Mouse (Mus musculus) CH12.LX (cell line): ENCODE measurements around the gene Hist1h2ab. TPM values are rescaled to one million over a fixed set of nuclear protein-coding genes. Genes with fewer than 3 reads are reported as not detected.

Experiments
- DNase-seq: peaks from one replicate; pipeline ENCODE4 v3.0.0-alpha.2; 2013; ENCODE audit errors: extremely low read depth
- H3K27ac ChIP-seq: 2 replicates; pipeline ENCODE4 v1.5.1; 2012; ENCODE audit warnings: low read depth, mild to moderate bottlenecking, control low read depth, moderate library complexity; ENCODE audit not compliant: insufficient read depth
- H3K27me3 ChIP-seq: replicated peaks from 2 replicates; pipeline ENCODE3; 2012; ENCODE audit warnings: inconsistent platforms
- H3K36me3 ChIP-seq, 2 experiments: replicated peaks in 1 of 2; 2 replicates each; pipeline versions ENCODE3 to v1.6.1; 2012; ENCODE audit warnings: inconsistent platforms in 1 of 2, low read length in 1 of 2, mild to moderate bottlenecking in 1 of 2, mixed read lengths in 1 of 2, moderate library complexity in 1 of 2; ENCODE audit not compliant: control insufficient read depth in 1 of 2, insufficient read depth in 1 of 2
- H3K4me1 ChIP-seq, 2 experiments: 2 replicates each; pipeline ENCODE4 v1.6.1; 2012; ENCODE audit warnings: inconsistent platforms in 1 of 2, moderate library complexity in 1 of 2; ENCODE audit not compliant: insufficient read depth in 2 of 2, control insufficient read depth in 1 of 2
- H3K4me2 ChIP-seq: 2 replicates; pipeline ENCODE4 v1.6.1; 2012; ENCODE audit warnings: low read depth, mild to moderate bottlenecking, control low read depth; ENCODE audit not compliant: poor library complexity, insufficient read depth, severe bottlenecking
- H3K4me3 ChIP-seq, 3 experiments: fragments of 150-350 bp in 1 of 3; sonication (generic) in 1 of 3; replicated peaks in 1 of 3; 2 replicates each; pipeline versions ENCODE3 to v1.5.1; 2011 to 2012; ENCODE audit warnings: low read depth in 2 of 3, low read length in 2 of 3, mild to moderate bottlenecking in 2 of 3, moderate library complexity in 2 of 3, control low read depth in 1 of 3, improper control_type of control experiment in 1 of 3, inconsistent platforms in 1 of 3, mixed read lengths in 1 of 3; ENCODE audit not compliant: poor library complexity in 1 of 3
- H3K79me2 ChIP-seq: replicated peaks from 2 replicates; pipeline ENCODE4 v1.6.1; 2012; ENCODE audit warnings: mild to moderate bottlenecking, moderate library complexity; ENCODE audit not compliant: control insufficient read depth, poor library complexity, insufficient read depth, severe bottlenecking; ENCODE audit errors: extremely low read depth
- H3K9ac ChIP-seq: 2 replicates; pipeline ENCODE4 v1.6.1; 2012; ENCODE audit warnings: low read depth, mild to moderate bottlenecking, control low read depth, moderate library complexity; ENCODE audit not compliant: insufficient read depth
- H3K9me3 ChIP-seq: replicated peaks from 2 replicates; pipeline ENCODE3; 2012; ENCODE audit warnings: low read length, inconsistent platforms, mixed read lengths
- BHLHE40 ChIP-seq: IDR thresholded peaks from 2 replicates; pipeline ENCODE4 v1.6.1; 2011; ENCODE audit warnings: mild to moderate bottlenecking, low read depth, low read length, improper control_type of control experiment
- CHD1 ChIP-seq: IDR thresholded peaks from 2 replicates; pipeline ENCODE4 v1.6.1; 2012; ENCODE audit warnings: low read depth, low read length, improper control_type of control experiment, inconsistent platforms
- ELF1 ChIP-seq: IDR thresholded peaks from 2 replicates; pipeline ENCODE4 v1.6.1; 2014; ENCODE audit warnings: low read depth, mild to moderate bottlenecking, inconsistent platforms, low read length, improper control_type of control experiment
- HCFC1 ChIP-seq: IDR thresholded peaks from 2 replicates; pipeline ENCODE4 v1.6.1; 2012; ENCODE audit warnings: low read depth, mild to moderate bottlenecking, inconsistent platforms, low read length, improper control_type of control experiment
- MAZ ChIP-seq: IDR thresholded peaks from 2 replicates; pipeline ENCODE4 v1.6.1; 2012; ENCODE audit warnings: low read depth, mild to moderate bottlenecking, inconsistent platforms, low read length, improper control_type of control experiment, moderate library complexity
- MEF2A ChIP-seq: IDR thresholded peaks from 2 replicates; pipeline ENCODE4 v1.6.1; 2014; ENCODE audit warnings: low read depth, mild to moderate bottlenecking, inconsistent platforms, low read length, improper control_type of control experiment, borderline replicate concordance
- MYC ChIP-seq: IDR thresholded peaks from 2 replicates; pipeline ENCODE4 v1.6.1; 2011; ENCODE audit warnings: low read depth, mild to moderate bottlenecking, improper control_type of control experiment, low read length
- NELFE ChIP-seq: IDR thresholded peaks from 2 replicates; pipeline ENCODE4 v1.6.1; 2011; ENCODE audit warnings: low read depth, low read length, improper control_type of control experiment
- PAX5 ChIP-seq: IDR thresholded peaks from 2 replicates; pipeline ENCODE4 v1.6.1; 2012; ENCODE audit warnings: low read length, inconsistent platforms, mixed read lengths
- TCF12 ChIP-seq: IDR thresholded peaks from 2 replicates; pipeline ENCODE4 v1.6.1; 2014; ENCODE audit warnings: low read depth, mild to moderate bottlenecking, inconsistent platforms, low read length, improper control_type of control experiment
- USF1 ChIP-seq: IDR thresholded peaks from 2 replicates; pipeline ENCODE4 v1.6.1; 2014; ENCODE audit warnings: low read depth, mild to moderate bottlenecking, inconsistent platforms, low read length, improper control_type of control experiment
- dilution Hi-C: fragments of 300-500 bp; cut with MboI; formaldehyde crosslinking; loops from 2 replicates; pipeline ENCODE4 v1.14.3; 2020; ENCODE audit warnings: low sequenced_read_pairs; ENCODE audit not compliant: extremely low pct_unique_long_range_greater_than_20kb, extremely low pct_ligation_motif_present
- in situ Hi-C: fragments of 300-500 bp; cut with MboI; formaldehyde crosslinking; loops from 3 replicates; pipeline ENCODE4 v1.14.3; 2019; ENCODE audit warnings: low sequenced_read_pairs, low pct_ligation_motif_present, low pct_unique_long_range_greater_than_20kb, mixed read lengths
- polyA plus RNA-seq: library from polyadenylated mRNA; unstranded; fragments of >175 nt; gene quantifications from 2 replicates; pipeline ENCODE4 v1.2.1, GENCODE M21; 2012; ENCODE audit warnings: low read depth; ENCODE audit not compliant: insufficient read length
- total RNA-seq, 2 experiments: library from RNA; depleted of rRNA; stranded (reverse); fragments of 300-350 nt in 1 of 2; fragments of >200 nt in 1 of 2; gene quantifications; 2 replicates each; pipeline ENCODE4 v1.2.3; 2012 to 2014

The Hist1h2ab gene
- total and polyA plus RNA-seq, 3 experiments, result 2.9 to 2,243 (median 32.6) TPM

DNA sequence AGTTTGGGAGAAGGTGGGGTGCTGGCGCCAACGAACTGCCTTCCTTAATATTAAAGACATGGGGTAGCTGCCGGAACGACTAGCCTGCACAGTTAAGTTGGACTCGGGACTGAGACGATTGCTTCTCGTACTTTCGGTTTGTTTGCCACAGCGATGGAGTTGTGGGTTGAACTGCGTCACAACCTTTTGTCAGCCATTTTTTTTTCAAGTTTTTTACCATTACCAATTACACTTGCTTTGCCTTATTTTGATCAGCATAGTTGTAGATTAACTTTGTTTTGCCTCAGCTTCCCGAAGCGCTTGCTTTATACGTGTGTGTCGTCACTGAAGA is 11.0 kb upstream of the Hist1h2ab start (continued):
- no peak for TF ChIP-seq PAX5

- peak overlapping the region; percentile 100 for H3K9ac ChIP-seq
- peak overlapping the region; percentile 84 for H3K4me2 ChIP-seq
- in situ Hi-C loops, result no loop called here
- H3K9me3 ChIP-seq, result no peaks in the 10 kb centered on the region
- TF ChIP-seq NELFE, result peak; percentile 11; the same call in 1 of the 2 replicates
- no peak for TF ChIP-seq BHLHE40
- TF ChIP-seq, all 38 proteins: peak for 1
- Histone ChIP-seq H3K4me1 (peaks cover 3 to 29% of the 10 kb centered on the region in 2 experiments; a peak in 3 of 4 replicates), H3K79me2 (no peaks in the 10 kb centered on the region), H3K27me3 (no peaks in the 10 kb centered on the region), H3K4me3 (peak overlapping the region; percentile 54 to 74 (median 54)), H3K36me3 (no peaks in the 10 kb centered on the region), H3K27ac (peak overlapping the region; percentile 95)
- dilution Hi-C loops, result loop anchor here (10.0 kb wide), 1 partner anchor 46 kb away; the partner anchor contains the start of genes Hist1h1t and Hist1h4c
- DNase-seq, result no peak
These were observed 10.6 kb upstream of the Hist1h2ab start for GRCm38 (mm10) chr13:23740256-23740840.

DNA sequence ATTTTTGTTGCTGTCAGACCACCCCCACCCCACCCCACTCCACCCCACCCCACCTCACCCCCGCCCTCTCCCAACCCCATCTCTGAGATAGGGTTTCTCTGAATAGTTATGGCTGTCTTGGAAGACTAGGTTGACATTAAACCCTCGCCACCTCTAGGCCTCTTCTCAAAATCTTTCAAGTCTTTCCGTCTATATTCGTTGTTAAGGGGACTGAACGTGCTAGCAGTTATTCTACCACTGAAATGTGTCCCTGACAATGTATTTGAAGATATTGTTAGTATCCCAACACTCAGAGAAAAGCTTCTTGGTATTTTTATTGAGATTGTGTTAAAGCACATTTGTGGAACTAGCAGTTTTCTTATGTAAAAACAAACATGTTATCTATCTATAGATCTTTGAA is 10.0 kb upstream of the Hist1h2ab start:
- H3K4me3 ChIP-seq, result peak overlapping the region in 2 of 3 experiments; percentile 30 to 54
- peak overlapping the region; percentile 100 for H3K9ac ChIP-seq
- no peaks in the 10 kb centered on the region for H3K27me3 ChIP-seq
- dilution Hi-C loops, result loop anchor here (10.0 kb wide), 1 partner anchor 46 kb away; the partner anchor contains the start of genes Hist1h1t and Hist1h4c
- H3K4me2 ChIP-seq, result peak overlapping the region; percentile 84
- no peaks in the 10 kb centered on the region for H3K79me2 ChIP-seq
- no peaks in the 10 kb centered on the region for H3K36me3 ChIP-seq
- peaks cover 3 to 29% of the 10 kb centered on the region in 2 experiments; a peak in 3 of 4 replicates for H3K4me1 ChIP-seq
- peak; percentile 46 for DNase-seq
- peak overlapping the region; percentile 57; the same call in 1 of the 2 replicates for H3K27ac ChIP-seq
- in situ Hi-C loops, result no loop called here
- 0 out of 2 replicates have a peak, but pooled peaks have one; percentile 26 for TF ChIP-seq MAZ
- 0 out of 2 replicates have a peak, but pooled peaks have one; percentile 25 for TF ChIP-seq HCFC1
- TF ChIP-seq TCF12, result no peak
- TF ChIP-seq CHD1, result peak; percentile 58; the same call in 1 of the 2 replicates
- no peak for TF ChIP-seq MYC
- TF ChIP-seq USF1, result no peak
- no peaks in the 10 kb centered on the region for H3K9me3 ChIP-seq

DNA sequence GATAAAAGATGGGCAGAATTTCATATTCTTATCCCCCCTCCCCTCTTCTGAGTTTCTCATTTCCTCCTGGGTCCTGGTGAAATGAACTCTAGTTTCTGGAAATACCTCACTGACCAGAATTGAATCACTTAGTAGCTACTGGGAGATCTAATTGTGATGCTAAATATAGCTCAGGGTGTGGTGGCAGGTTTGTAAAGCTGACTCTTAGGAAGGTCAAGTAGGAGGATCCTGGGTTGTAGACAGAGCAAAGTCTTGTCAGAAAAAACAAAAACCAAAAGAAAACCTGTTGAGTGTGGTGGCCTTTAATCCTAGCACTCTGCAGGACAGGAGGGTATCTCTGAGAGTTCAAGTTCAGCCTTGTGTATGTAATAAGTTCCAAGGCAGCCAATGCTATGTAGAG is 8.9 kb upstream of the Hist1h2ab start:
- peaks cover 3 to 29% of the 10 kb centered on the region in 2 experiments; a peak in 3 of 4 replicates for H3K4me1 ChIP-seq
- H3K79me2 ChIP-seq, result no peaks in the 10 kb centered on the region
- no peaks in the 10 kb centered on the region for H3K9me3 ChIP-seq
- H3K9ac ChIP-seq, result peak overlapping the region; percentile 69
- no peak overlapping the region for H3K4me3 ChIP-seq
- 0 out of 2 replicates have a peak overlapping the region, but pooled peaks have one; percentile 10 for H3K27ac ChIP-seq
- H3K4me2 ChIP-seq, result peak overlapping the region; percentile 71
- dilution Hi-C loops (loop anchor here (10.0 kb wide), 1 partner anchor 47 kb away; the partner anchor contains the start of genes Hist1h1t and Hist1h4c), in situ Hi-C loops (no loop called here)
- TF ChIP-seq ELF1, result no peak
- TF ChIP-seq MEF2A, result peak; percentile 49; the same call in 1 of the 2 replicates
- no peak for TF ChIP-seq USF1
- no peaks in the 10 kb centered on the region for H3K27me3 ChIP-seq
- peak; percentile 40 for DNase-seq
- H3K36me3 ChIP-seq, result no peaks in the 10 kb centered on the region
